Mouse (Mus musculus) retina, embryonic 14.5 days (tissue): ENCODE measurements around the gene Pld2.
A peak's percentile ranks its signal among the peaks of the same experiment; 100 is the strongest.
"Not testable (repeated sequence)": the region's sequence is repeated elsewhere in the genome, so short reads cannot be mapped to it uniquely, and the experiment has no call there.

Source experiments
- DNase-seq: peaks from one replicate; pipeline ENCODE4 v3.0.0-alpha.2; 2015; ENCODE audit warnings: low spot score

Pld2 gene

DNA sequence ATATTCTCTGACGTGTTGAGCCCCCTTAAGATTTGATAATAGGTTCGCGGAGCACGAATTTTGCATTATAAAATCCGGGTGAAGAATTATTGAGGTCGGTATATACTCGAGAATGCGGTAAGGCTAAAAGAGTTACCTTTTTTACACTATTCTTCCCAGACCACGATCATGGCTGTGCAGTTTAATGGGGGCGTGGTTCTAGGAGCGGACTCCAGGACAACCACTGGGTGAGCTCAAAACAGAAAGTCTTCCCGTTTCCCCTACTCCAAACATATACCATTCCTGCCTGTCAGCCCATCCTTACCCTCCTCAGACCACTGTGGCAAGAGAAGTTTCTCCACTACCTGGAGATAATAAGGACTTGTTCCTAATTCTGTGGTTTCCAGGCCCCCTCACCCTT, 14.1 kb upstream of the Pld2 start:
- DNase-seq: no peak

DNA sequence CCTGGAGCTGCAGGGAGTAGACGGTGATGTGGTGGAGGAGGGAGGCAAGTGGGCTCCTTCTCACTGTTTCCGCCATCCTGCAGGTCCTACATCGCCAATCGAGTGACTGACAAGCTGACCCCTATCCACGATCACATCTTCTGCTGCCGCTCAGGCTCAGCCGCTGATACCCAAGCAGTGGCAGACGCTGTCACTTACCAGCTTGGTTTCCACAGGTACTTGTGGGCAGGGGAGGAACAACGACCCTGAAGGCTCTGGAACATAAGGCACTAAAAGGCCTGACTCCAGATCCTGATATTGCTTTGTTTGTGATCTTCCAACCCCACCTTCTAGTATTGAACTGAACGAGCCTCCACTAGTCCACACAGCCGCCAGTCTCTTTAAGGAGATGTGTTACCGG, 13.7 kb upstream of the Pld2 start:
- DNase-seq: no peak

DNA sequence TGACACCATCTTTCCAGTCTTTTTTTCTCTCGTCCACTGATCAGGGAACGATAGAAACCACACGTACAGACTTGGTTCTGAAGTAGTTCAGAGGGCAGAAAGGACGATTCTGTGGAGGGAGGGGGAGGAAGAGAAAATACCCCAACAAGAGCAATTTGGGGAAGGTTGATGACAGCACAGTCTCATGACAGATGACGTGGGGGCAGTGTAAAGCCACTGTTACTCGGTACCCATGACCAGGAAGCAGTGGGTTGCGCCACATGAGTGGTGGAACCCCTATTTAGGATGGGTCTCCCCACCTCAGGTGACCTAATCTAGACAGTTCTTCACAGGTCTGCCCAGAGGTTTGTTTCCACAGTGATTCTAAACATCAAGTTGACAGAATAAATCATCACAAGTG, 11.3 kb upstream of the Pld2 start:
- no peak for DNase-seq

DNA sequence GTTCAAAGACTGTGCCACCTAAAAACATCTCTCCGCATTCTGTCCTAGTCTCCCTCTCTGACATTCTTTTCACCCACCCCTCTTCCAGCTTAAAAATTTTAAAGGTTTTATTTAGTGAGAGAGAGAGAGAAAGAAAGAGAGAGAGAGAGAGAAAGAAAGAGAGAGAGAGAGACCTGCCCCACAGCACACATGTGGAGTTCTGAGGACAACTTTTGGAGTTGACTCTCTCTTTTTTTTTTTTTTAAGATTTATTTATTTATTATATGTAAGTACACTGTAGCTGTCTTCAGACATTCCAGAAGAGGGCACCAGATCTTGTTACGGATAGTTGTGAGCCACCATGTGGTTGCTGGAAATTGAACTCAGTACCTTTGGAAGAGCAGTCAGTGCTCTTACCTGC, 8.8 kb upstream of the Pld2 start:
- not testable (repeated sequence) for DNase-seq

DNA sequence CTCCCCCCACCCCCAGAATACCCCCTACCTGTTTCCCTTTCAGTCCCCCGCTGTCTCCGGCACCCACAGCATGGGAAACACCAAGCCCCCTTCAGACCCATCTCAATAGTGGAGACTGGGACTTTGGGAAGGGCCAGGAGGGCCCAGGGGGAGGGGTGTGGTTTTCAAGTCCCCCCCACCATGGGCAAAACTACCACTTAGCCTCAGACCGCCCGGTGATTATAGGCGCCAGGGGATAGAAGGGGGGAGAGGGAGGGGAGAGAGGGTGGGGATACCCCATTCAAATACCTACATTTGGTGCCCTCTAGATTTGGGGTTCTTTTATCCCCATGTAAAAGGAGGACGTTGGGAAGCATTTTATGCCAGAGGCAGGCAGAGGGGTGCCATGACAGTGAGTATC, 7.0 kb upstream of the Pld2 start, which contains the start of gene Gm40193:
TSS of gene Gm40193 (minus strand) at position 101 of the 400 bp plus-strand sequence.
- no peak for DNase-seq

DNA sequence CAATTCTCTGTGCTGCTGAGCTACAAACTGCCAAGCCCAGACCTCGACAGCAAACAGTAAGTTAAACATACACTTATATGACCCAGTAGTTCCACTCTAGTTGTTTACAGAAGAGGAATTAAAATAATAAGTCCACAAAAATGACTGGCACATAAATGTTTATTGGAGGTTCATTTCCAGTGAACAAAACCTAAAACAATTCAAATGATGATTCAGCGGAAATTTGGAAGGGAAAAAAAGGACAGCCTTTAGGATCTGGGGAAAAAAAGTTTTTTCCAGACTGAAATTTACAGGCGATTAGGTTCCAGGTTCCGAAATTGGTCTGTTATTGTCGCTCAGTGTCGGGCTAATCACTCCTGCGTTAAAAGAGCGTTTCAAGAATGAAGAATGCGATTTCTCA, 441 bp upstream of the Pld2 start:
- DNase-seq: no peak

DNA sequence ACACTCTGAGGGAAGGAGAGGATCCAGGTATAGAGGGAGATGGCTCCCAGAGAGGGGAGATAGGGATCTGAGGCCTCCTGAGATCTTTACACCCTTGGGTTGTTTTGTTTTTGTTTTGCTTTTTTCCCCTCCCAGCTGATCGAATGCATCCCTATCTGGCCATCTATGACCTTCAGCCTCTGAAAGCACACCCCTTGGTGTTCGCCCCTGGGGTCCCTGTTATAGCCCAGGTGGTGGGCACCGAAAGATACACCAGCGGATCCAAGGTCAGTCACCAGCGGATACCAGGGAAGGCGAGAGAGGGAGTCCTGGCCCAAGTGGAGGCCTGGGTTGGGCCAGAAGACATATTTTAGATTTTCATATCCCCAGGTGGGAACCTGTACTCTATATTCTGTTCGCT, 1.1 kb downstream of the Pld2 start:
- DNase-seq: no peak

DNA sequence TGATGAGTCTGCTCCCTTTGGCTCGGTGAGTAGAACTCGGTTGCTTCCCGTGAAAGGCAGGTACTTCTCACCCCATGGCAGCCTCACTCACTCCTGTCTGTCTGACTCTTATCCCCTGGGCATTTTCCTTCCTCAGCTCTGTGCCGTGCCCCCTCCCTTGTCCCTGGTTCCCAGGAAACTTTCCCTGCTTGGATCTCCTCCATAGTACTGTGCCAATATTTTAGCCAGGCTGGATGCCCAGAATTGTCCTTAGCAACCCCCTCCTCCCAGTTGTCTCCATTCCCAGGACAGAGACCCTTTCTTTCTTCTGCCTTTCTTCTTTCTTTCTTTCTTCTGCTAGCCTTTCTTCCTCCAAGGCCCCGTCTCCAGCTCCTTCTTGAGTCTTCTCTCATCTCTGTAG, 1.6 kb downstream of the Pld2 start:
- no peak for DNase-seq

DNA sequence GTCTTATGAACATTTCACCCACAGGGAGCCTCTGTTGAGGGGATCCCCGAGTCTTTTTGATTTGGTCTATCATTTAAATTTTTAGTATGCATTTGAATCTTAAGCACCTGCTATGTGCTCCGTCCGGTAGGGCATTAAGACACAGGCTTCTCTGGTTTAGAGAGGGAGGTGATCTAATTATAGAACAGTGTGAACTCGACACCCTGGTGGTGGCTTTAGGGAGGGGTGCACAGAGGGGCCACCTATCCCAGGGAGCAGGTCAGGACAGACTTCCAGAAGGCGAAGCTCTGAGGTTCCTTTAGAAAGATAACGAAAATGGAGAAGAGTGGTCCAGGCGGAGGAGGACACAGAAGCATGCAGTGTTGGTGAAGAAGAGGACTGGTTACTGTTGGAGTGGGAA, 4.6 kb downstream of the Pld2 start:
- no peak for DNase-seq

DNA sequence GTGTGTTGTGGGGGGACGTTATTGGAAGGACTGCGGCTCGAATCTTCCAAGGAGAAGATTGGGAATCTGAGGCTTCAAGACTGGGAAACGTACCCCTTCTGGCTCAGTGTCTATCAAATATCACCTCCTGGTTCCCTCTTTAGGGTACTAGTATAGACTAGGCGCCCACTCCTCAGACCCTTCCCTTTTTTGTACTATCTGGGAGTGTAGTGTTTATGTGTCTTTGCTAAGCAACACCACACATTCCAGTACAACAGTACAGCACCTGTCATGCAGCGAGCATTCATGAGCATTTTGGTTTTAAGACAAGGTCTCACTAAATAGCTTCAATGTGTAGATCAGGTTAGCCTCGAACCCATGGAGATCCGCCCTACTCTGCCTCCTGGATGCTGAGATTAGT, 11.7 kb downstream of the Pld2 start:
- no peak for DNase-seq

DNA sequence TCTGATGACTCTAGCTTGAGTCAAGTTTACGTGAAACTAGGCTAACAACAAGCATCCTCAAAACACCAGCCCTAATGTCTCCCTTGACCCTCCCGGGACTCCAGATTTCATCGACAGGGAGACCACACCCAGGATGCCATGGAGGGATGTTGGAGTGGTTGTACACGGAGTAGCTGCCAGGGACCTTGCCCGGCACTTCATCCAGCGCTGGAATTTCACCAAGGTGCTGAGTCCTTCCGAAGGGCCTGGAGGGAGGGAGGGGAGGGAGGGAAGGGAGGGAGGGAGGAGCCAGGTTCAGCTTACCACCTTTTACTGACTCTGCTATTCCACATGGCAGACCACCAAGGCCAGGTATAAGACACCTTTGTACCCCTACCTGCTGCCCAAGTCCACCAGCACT, 14.1 kb downstream of the Pld2 start:
- no peak for DNase-seq

DNA sequence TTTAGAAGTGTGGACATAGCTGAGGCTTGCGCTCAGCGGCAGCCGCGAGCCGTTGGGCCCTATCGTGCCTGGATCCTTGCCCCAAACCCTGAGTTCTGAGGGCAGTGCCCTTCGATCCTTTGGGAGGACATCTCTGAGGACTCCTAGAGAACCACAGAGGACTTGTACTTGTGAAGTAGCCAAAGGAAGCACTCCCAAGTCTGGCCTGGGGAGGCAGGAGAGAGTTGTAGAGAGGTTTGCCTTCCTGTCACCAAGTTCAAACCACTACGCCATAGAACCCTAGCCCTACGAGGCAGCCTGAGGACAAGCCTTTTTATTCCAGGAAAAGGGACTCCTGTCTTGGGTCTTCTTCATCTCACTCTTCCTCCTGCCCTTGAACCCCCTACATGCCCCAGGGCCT, 17.7 kb downstream of the Pld2 start:
- no peak for DNase-seq

DNA sequence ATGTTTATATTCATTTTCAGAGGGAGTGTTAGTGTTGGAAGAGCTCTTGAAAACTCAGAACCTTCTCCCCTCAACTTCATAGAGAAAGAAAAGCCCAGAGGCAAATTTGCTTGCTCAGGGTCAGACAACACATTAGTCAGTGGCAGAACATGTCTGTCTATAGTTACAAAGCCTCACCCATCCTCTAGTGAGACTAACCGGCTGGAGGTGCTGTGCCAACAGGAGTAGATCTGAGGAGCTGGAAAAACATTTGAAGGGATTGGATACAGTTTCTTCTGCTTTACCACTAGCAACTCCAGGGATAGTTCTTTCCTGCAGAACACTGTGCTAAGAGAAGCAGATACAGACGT, 22.0 kb downstream of the Pld2 start:
- DNase-seq: no peak

DNA sequence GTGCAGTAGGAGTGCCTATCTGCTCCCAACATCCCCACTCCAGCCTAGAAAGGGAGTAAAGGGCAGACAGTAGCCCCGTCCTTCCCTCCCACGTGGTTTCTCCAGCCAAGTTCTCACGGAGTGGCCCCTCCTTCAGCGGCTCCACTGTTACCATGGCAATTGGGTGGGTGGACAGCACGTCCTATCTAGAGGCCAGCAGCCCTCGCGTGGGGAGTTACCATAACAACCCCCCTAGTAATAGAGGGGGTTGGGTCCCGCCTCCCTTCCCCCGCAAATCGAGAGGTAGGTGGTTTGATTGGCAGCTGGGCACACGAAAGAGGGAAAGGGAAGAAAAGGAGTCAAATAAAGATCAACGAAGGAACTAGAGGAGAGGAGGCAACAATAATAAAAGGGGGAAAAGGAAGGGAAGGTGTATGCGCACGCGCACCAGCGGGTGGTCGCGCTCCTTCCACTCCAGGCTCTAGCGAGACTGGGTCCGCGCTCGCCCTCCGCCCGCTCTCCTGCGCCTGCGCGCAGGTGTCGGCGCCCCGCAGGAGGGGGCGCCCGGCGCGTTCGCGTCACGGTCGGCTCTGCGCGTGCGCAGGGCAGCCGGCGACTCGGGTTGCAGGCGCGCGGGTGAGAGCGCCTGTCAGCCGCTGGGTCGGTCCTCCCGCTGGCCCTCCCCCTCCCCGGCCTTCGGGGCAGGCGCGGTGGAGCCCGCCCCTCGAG, 22.6 kb downstream of the Pld2 start, which contains the start of gene Mink1:
TSS of gene Mink1 (plus strand) at position 595 of the 708 bp plus-strand sequence.
- peak; percentile 92 for DNase-seq

DNA sequence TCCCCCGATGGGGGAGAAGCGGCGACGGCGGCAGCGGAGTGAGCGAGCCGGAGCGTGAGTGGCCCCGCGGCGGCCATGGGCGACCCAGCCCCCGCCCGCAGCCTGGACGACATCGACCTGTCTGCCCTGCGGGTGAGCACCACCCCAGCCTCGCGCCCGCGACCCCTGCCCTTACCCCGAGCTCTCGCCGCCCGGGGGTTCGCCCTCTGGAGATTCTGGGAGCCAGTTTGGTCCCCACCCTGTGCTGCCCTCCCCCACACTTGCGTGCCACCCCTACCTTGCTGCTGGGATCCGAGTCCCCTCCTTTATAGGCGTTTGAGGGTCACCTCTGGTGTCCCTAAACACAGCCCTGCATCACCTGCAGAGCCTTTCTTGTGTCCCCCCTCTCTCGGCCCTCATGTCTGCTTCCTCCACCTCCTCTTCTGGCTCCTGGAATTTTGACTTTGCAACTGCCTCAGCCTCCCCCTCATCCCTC, 23.2 kb downstream of the Pld2 start:
- DNase-seq: no peak

DNA sequence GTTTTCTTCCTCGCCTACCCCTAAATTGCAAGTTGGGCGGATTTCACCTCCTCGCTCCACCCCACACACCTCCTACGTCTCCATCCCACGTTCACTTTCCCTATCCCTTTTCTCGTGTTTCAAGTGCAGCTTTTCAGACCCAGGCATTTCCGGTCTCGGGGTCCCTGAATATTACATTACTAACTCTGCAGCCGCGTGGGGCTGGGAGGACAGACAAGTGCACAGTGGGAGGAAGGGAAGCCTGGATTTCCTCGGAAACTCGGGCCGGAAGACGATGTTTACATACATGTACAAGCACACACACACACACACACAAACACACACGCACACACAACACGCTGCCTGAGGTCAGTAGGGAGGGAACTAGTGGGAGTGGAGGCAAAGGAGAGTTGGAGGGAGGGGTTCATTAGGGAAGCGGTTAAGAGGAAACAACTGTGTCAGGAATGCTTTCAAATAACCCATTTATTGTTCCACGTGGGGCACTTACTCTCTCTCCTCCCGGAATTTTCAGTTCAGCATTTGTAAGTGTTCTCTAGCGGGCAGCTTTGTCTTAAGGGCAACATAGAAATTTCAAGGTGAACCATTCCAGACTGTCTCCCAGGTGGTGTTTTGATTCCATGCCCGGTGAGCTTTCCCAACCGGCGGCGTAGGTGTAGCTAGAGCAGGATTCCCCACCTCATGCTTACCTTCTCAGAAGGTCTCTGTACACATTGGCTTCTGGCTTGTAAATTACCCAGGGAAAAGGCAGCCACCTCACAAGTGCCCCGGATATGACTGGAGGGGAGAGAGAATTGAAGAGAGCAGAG, 23.8 kb downstream of the Pld2 start:
- DNase-seq: peak; percentile 26

DNA sequence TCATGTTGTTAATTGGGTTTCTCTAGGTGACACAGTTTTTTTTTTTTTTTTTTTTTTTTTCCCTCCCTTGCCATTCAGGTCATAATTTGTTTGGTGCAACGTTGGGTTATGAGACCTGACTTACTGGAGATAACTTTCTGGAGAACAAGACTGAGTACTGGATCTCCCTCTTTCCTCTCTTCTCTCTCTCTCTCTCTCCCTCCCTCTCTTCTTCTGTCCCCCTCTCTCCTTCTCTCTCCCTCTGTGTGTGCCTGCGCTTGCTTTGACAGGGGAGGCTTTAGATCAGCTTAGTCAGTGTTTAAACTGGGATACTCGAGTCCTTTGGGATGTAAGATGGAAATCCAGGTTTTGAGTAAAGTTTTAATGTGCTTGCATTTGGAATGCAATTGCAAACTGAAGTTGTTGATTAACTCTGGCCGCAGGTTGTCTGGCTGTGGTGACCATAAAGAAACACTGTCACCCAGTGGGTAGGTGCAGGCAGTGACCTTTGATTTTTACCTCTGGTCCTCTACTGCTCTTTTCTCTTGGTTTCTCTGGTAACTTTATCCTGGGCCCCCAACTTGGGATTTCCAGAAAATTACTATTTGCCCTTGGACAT, 24.5 kb downstream of the Pld2 start:
- no peak for DNase-seq

DNA sequence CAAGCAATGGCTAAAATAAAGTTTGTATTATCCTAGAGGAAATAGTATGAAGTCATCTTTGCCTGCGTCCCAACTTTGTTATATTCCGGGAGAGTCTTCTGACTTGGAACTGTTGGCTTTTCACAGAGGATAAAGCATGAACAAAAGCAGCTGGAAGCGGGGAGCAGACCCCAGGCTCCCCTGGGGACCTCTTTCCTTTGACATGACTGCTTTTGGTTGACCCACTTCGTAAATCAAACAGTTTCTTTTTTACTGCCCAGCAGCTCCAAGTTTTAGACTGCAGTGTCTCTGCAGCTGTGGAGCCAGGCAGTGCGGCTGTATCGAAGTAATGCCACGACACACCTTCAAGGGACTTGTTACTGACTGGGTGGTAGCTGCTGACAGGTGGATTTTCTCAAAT, 26.7 kb downstream of the Pld2 start:
- DNase-seq: no peak

DNA sequence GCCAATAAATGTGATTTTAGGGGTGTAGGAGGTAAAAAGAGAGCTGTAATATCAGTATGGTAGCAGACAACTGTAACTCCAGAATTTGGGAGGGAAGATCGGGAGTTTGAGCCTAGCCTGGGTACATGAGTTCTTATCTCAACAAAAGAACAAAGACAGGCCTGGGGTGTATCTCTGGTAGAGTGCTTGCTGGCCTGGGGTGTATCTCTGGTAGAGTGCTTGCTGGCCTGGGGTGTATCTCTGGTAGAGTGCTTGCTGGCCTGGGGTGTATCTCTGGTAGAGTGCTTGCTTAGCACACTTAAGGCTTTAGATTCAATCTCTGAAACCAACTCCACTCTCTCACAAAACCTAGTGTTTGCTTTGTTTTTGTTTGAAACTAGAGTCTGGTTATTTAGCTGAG, 30.8 kb downstream of the Pld2 start:
- not testable (repeated sequence) for DNase-seq

DNA sequence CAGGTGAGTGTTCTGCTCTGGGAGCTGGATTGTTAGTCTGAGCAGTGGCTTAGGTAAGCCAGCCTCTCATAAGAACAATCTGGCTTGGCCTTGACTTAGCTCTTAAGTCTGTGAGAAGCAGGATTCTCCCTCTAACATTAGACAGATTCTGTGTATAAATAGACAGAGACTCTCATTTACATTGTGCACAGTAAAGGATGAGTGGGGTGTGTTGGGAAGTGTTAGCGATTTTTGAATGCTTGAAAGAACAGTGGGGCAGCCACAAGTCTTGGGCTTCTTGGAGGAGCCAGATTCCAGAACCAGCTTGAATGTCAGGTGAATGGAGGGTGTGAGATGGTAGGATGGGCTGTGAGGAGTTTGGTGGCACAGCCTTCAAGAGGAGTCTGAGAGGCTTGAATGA, 31.8 kb downstream of the Pld2 start:
- no peak for DNase-seq

DNA sequence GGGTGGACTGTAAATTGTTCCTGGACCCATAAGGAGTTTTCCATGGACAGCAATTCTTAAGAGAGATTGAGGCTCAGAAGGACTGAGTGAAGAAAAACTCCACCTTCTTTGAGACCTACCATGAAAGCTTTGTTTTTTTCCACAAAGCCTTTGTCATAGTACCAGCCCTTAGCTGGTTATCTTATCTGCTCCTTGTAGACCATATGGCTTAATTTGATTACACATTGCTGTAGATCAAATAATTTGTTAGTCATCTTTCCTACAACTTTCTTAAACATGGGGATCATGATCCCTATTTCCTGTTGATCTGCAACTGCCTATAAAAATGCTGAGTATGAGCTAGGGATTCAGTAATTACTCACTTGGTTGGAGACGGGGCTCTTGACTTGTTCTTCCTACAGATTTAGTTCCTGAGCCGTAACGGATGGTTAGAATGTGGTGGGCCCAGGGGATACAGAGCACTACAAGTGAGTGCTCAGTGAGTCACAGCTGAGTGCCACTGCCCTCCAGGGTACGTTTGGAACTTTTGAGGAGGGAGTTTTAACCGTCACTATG, 32.6 kb downstream of the Pld2 start:
- no peak for DNase-seq

DNA sequence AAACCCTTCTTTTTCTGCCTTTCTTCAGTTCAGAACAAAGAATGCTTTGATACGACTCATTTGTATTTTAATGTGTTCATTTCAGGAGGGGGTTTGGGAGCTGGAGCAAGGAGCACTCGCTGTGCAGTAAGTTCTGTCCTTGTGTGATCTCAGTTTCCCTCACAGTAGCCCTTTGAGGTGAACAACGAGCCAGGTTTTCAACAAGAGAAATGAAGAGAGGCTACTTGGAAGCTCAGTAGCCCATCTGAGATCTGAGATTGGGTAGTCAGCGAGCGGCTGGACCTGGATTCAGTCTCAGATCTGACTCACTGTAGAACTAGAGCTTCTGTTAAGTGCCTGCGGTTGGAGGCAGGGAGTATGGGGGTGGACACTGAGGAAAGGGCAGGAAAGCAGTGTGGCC, 34.0 kb downstream of the Pld2 start:
- no peak for DNase-seq

DNA sequence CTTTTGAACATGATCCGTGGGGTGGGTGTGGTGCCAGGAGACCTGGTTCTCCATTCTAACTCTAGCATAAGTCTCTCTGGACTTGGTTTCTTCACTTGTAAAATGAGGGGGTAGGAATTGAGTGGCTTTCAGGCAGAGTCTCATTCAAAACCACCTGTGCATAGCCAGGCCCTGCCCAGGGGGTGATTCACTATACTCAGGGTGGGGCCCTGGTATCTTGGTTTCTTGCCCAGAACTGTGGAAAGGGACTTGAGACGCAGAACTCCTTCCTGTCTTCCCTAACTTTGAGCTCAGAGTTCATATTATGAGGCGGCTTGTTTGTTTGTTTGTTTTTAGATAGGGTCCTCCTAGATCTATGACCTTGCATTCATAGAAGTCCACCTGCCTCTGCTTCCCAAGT, 37.3 kb downstream of the Pld2 start:
- DNase-seq: no peak
